Mouse (Mus musculus) inflammation-experienced regulatory T-cells, adult 16 weeks (primary cell): Measurements from ENCODE around the gene Ankrd65. TPM values are rescaled to one million over a fixed set of nuclear protein-coding genes. Genes with fewer than 3 reads are reported as not detected.

ENCODE experiments used
- polyA plus RNA-seq: library from polyadenylated mRNA; unstranded; fragments of 100-300 nt; shearing (Covaris generic); gene quantifications from one replicate; pipeline ENCODE4 v1.2.1, GENCODE M21; 2017

Ankrd65 gene
- not detected for polyA plus RNA-seq

GRCm38 (mm10) chr4:155790021-155790489 is at the start of gene Ankrd65:
Ankrd65 (plus strand) TSS chr4:155790439.

GRCm38 (mm10) chr4:155760613-155761355 is 29.5 kb upstream of the Ankrd65 start, which contains the start of gene Atad3a:
Atad3a (minus strand) TSS chr4:155761093.

DNA sequence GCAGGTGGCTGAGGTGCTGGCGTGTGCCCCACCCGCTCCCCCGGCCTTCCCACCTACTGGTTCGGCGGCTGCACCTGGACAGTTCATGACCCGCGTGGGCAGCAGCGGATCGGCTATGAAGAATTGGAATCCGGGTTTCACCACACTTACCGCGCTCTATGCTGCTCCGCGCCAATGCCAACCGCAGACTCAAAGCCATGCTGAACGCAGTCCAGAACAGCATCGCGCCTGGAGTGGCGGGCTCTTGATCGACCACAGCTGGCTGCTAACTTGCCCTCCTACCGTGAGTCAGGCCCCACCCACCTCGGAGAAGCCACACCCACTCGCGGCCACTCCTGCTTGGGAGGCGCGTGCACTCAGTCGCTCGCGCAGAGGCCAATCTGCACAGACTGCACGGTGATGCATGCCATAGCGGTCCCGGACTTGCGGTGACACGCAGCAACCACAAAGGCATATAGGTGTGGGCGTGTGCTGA is 15.9 kb upstream of the Ankrd65 start, which contains the start of gene Vwa1:
Gene Vwa1 (minus strand): TSS at position 419 of the 475 bp plus-strand sequence.

GRCm38 (mm10) chr4:155785819-155786218 is 4.4 kb upstream of the Ankrd65 start, which contains the start of gene Tmem88b:
Tmem88b (minus strand) TSS chr4:155785874.

DNA sequence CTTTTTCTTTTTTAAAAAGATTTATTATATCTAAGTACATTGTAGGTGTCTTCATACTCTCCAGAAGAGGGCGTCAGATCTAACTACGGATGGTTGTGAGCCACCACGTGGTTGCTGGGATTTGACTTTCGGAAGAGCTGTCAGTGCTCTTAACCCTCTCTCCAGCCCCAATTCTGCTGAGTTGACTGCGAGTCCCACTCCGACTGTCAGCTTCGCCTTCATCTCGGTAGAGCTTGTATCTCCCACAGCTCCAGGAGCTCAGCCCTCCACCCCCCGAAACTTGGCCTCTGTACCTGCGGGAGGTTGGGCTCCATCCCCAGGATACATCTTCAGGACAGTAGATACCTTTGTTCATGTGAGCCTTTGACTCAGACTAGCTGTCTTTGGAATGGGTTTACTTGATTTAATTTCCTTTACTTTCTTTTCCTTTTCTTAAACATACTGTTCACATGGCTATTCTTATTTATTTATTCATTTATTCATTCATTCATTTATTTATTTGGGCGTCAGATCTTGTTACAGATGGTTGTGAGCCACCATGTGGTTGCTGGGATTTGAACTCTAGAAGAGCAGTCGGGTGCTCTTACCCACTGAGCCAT is 12.6 kb downstream of the Ankrd65 start, which contains the start of gene Mrpl20:
Gene Mrpl20 (plus strand): TSS at position 138 of the 599 bp plus-strand sequence.

GRCm38 (mm10) chr4:155811929-155812664 is 21.9 kb downstream of the Ankrd65 start, which contains the start of gene Ccnl2:
Ccnl2 (plus strand) TSS chr4:155812489.

DNA sequence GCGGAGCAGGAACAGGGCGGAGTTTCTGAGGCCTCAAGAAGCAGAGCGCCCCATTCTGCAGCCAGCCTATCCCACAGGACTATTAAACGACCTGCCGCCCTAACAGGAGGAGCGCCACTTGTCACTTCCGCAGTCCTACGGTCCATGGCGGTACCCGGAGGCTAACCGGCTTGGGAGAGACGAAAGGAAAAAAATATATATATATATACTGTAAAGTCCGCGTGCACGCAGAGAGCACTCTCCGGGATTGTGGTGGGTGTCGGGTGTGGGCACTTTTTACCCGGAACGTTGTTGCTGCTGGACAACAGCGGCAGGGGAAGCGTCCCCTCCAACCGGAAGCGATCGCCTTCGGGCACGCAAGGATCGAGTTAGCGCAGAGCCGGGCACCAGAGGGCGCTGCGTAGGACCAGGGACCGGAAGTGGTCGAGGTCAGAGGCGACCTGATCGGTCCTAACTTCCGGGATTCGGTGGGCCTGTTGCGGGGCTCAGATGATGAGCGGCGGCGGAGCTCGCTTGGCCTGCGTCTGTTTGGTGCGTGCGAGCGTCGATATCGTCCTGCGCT is 41.0 kb downstream of the Ankrd65 start, which contains the start of gene Aurkaip1:
Gene Aurkaip1 (plus strand): TSS at position 68 of the 562 bp plus-strand sequence.

DNA sequence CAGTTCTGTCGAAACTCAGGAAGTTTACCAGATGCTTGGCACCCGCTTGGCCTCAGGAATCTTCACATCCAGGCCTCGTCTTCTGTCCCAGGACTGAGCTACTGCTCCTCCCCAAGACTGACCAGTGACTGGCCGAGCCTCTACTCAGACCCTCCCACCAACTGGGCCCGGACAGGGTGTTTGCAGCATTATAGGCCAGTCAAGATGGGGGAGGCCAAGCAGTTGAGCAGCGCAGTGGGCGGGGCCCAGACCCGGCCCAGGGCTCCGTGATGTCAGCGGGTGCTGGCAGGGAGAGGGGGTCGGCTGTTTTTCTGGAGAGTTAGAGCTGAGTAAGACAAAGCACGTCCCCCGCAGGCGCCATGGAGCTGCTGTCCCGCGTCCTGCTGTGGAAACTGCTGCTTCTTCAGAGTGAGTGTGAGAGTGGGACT is 49.3 kb downstream of the Ankrd65 start, which contains the start of gene Mxra8:
Gene Mxra8 (plus strand): TSS at position 198 of the 428 bp plus-strand sequence.

GRCm38 (mm10) chr4:155846871-155847578 is 56.8 kb downstream of the Ankrd65 start, which contains the start of gene Dvl1:
Dvl1 (plus strand) TSS chr4:155847402.

Other genes with a start within 250 kb of the Ankrd65 start
- gene Nadk, start 228.1 kb upstream of the Ankrd65 start, polyA plus RNA-seq = 166 TPM
- 16.2 TPM for gene Slc35e2, start 189.0 kb upstream of the Ankrd65 start, polyA plus RNA-seq
- 145 TPM for gene Cdk11b, start 165.6 kb upstream of the Ankrd65 start, polyA plus RNA-seq
- not detected for gene Gm10563, start 145.0 kb upstream of the Ankrd65 start, polyA plus RNA-seq
- 0.56 TPM for gene Mmp23, start 137.1 kb upstream of the Ankrd65 start, polyA plus RNA-seq
- 53.7 TPM for gene Mib2, start 121.2 kb upstream of the Ankrd65 start, polyA plus RNA-seq
- gene Fndc10, start 96.1 kb upstream of the Ankrd65 start, polyA plus RNA-seq = 0.62 TPM
- 157 TPM for gene Ssu72, start 85.6 kb upstream of the Ankrd65 start, polyA plus RNA-seq
- gene Tmem240, start 55.6 kb upstream of the Ankrd65 start, polyA plus RNA-seq = 0.09 TPM
- 50.3 TPM for gene Atad3a, start 29.3 kb upstream of the Ankrd65 start, polyA plus RNA-seq
- 0.13 TPM for gene Vwa1, start 15.7 kb upstream of the Ankrd65 start, polyA plus RNA-seq
- gene Tmem88b, start 4.6 kb upstream of the Ankrd65 start, polyA plus RNA-seq = not detected
- gene Mrpl20, start 12.4 kb downstream of the Ankrd65 start, polyA plus RNA-seq = 124 TPM
- gene Ccnl2, start 22.1 kb downstream of the Ankrd65 start, polyA plus RNA-seq = 217 TPM
- 199 TPM for gene Aurkaip1, start 40.8 kb downstream of the Ankrd65 start, polyA plus RNA-seq
- 4.3 TPM for gene Mxra8, start 49.2 kb downstream of the Ankrd65 start, polyA plus RNA-seq
- gene Dvl1, start 57.0 kb downstream of the Ankrd65 start, polyA plus RNA-seq = 3.5 TPM
- 1.4 TPM for gene Tas1r3, start 72.9 kb downstream of the Ankrd65 start, polyA plus RNA-seq
- 20.8 TPM for gene Cptp, start 79.0 kb downstream of the Ankrd65 start, polyA plus RNA-seq
- 111 TPM for gene Ints11, start 79.1 kb downstream of the Ankrd65 start, polyA plus RNA-seq
- 29.9 TPM for gene Pusl1, start 101.3 kb downstream of the Ankrd65 start, polyA plus RNA-seq
- gene Acap3, start 101.4 kb downstream of the Ankrd65 start, polyA plus RNA-seq = 8.2 TPM
- 19.8 TPM for gene Ube2j2, start 153.4 kb downstream of the Ankrd65 start, polyA plus RNA-seq
- gene C1qtnf12, start 171.9 kb downstream of the Ankrd65 start, polyA plus RNA-seq = 15.3 TPM
- gene B3galt6, start 202.2 kb downstream of the Ankrd65 start, polyA plus RNA-seq = 1.6 TPM
- 605 TPM for gene Sdf4, start 202.4 kb downstream of the Ankrd65 start, polyA plus RNA-seq
- 1,006 TPM for gene Tnfrsf4, start 223.4 kb downstream of the Ankrd65 start, polyA plus RNA-seq
- gene Tnfrsf18, start 235.7 kb downstream of the Ankrd65 start, polyA plus RNA-seq = 795 TPM